Mouse (Mus musculus): ENCODE results near the gene Cfi. TPM values are rescaled to one million over a fixed set of nuclear protein-coding genes. Genes with fewer than 3 reads are reported as not detected.

Cfi gene
- polyA plus RNA-seq (2012; fragmentation: generic; extraction: Trizol): not detected

DNA sequence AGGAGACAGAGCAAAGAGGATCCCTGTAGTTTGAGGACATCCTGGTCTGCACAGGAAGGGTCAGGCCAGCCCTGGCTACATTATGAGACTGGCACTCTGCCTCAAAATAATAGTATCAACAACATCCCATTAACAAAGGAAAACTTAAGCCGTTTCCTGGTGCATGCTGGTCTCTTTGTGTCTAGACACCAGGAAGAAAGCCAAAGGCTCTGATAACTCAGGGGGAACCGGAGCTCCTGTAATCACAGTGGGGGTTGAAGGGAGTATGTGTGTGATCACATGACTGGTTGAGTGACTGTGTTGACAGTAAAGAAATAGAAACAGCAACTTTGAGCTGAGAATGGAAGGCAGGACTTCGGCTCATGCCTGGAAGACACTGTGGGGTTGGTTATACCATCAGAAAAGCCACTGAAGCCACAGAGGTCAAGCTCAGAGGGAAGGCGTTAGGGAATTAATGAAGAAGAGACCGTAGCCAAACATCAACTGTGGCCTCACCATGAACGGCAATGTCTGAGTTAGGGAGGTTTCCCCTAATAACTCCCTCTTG is at the start of gene Cfi:
Gene Cfi, plus strand, starts transcription at position 497 of the 547 bp plus-strand sequence.

GRCm38 (mm10) chr3:129803765-129804164 is 31.9 kb upstream of the Cfi start, which contains the start of gene Lrit3:
Gene Lrit3 (minus strand): TSS chr3:129804030.

DNA sequence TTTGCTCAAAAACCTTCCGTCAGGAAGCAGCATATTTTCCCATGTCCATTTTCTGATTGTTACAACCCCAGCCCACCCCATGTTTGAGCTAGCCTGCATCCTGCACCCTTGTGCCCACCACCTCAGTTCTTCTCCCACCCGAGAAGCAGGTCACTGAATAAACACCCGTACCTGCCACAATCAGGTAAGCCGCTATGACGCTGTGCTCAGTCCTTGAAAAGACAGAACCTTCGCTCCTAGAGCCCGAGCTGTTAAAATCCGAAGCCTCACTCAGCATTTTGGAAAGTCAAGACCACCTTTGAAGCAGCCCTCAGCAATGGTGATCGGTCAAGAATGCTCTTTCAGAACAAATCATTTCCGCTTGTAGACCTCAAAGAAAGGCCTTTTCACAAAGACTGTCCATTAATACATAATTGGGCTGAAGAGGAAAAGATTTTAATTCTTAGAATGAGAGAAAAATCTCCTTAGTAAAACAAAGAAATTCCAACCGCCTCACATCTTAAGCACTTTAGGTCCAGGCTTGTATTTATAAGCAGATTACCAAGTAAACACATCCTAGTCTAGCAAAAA is 13.4 kb upstream of the Cfi start, which contains the start of gene Rrh:
Gene Rrh, minus strand, starts transcription at position 382 of the 570 bp plus-strand sequence.

GRCm38 (mm10) chr3:129831035-129831568 is 4.6 kb upstream of the Cfi start, which contains the start of gene Gar1:
Gene Gar1 (minus strand): TSS chr3:129831396.

DNA sequence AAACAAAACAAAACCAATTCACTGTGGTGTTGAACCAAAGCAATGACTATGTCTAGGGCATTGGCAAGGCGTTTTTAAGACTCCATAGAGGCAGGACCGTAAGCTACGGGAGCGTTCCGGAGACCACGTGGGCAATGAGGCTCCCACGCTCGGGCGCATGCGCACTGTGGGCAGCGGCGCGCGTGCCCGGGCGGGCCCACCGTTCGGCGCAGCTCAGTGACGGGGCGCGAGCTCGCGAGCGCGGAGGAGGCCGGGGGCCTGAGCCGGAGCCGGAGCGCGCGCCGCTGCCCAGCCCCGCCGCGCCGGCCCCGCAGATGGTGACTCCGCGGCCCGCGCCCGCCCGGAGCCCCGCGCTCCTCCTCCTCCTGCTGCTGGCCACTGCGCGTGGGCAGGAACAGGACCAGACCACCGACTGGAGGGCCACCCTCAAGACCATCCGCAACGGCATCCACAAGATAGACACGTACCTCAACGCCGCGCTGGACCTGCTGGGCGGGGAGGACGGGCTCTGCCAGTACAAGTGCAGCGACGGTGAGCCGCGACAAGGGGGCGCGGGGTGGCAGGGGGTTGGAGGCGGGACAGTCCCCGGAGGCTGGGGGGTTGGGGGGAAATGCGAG is 42.8 kb downstream of the Cfi start, which contains the start of gene Pla2g12a:
Gene Pla2g12a, plus strand, starts transcription at position 202 of the 617 bp plus-strand sequence.

GRCm38 (mm10) chr3:129901271-129901809 is 65.7 kb downstream of the Cfi start, which contains the start of gene Casp6:
Gene Casp6 (plus strand): TSS chr3:129901425.

Other genes starting within 250 kb of the Cfi start
- gene Egf, start 80.6 kb upstream of the Cfi start, polyA plus RNA-seq (2012; fragmentation: generic; extraction: Trizol): under 1 TPM; 0.02 to 0.72 TPM
- not detected for gene Lrit3, start 31.9 kb upstream of the Cfi start, polyA plus RNA-seq (2012; fragmentation: generic; extraction: Trizol)
- gene Rrh, start 13.3 kb upstream of the Cfi start, polyA plus RNA-seq (2012; fragmentation: generic; extraction: Trizol): under 1 TPM in 1 of 2 experiments, not detected in 1; 0.01 TPM
- 100 to 1,000 TPM in 1 of 2 experiments, 10 to 100 TPM in 1; 56.9 to 163 TPM for gene Gar1, start 4.5 kb upstream of the Cfi start, polyA plus RNA-seq (2012; fragmentation: generic; extraction: Trizol)
- gene Pla2g12a, start 42.7 kb downstream of the Cfi start, polyA plus RNA-seq (2012; fragmentation: generic; extraction: Trizol): 10 to 100 TPM; 13.5 to 19.3 TPM
- 10 to 100 TPM in 1 of 2 experiments, 1 to 10 TPM in 1; 3.5 to 33.2 TPM for gene Casp6, start 65.5 kb downstream of the Cfi start, polyA plus RNA-seq (2012; fragmentation: generic; extraction: Trizol)
- gene Mcub, start 134.3 kb downstream of the Cfi start, polyA plus RNA-seq (2012; fragmentation: generic; extraction: Trizol): 10 to 100 TPM; 14.2 to 20.9 TPM
- gene Sec24b, start 225.7 kb downstream of the Cfi start, polyA plus RNA-seq (2012; fragmentation: generic; extraction: Trizol): 10 to 100 TPM in 1 of 2 experiments, 1 to 10 TPM in 1; 3.8 to 37.9 TPM

Measured in C3H10T1/2 (cell line).